ENCODE assay signal across 28 mouse cellular contexts in genomic region chr10:115921032-115921431, GRCm38 (mm10).
DNase-seq lines count a peak whose midpoint lies in the region; ATAC-seq and TF ChIP-seq lines count a peak whose summit lies in the region.
"Had no signal": no experiment of that assay in that cellular context is flagged by ENCODE, and none has a peak within 500 bp of the region (broad histone marks: within the 10 kb centered on the region; RNA-seq: fewer than 3 reads in every experiment).

No protein-coding gene starts in this region.

- no peak overlapping the region for H3K4me2 ChIP-seq in forebrain, postnatal 0 days (ENCODE audit: low read depth)
- H3K4me2 ChIP-seq in forebrain, embryonic 12.5 days, result no peak overlapping the region
- H3K4me2 ChIP-seq: embryonic facial prominence, embryonic 15.5 days; forebrain, embryonic 15.5 days; heart, embryonic 13.5 days; hindbrain, embryonic 12.5 days; limb, embryonic 15.5 days; lung, embryonic 14.5 days had no signal

- 88% methylated on average over 6 of the region's 6 CpGs for WGBS in forebrain, postnatal 0 days
- WGBS in forebrain, embryonic 12.5 days, result 92% methylated on average over 6 of the region's 6 CpGs

- peak; percentile 19 for DNase-seq in forebrain, postnatal 0 days
- DNase-seq in layer of hippocampus, adult 2 months (ENCODE audit: low spot score in 2 of 2), result no peak
- DNase-seq in layer of hippocampus, adult 9-11 months, result no peak
- peak; percentile 19 for DNase-seq in brain, embryonic 14.5 days (ENCODE audit: low read depth)
- DNase-seq in urinary bladder, postnatal 25 days (ENCODE audit: low spot score), result no peak
- DNase-seq: adrenal gland, postnatal 36 days; B cell, adult 2 months; gastrocnemius, postnatal 25 days; heart, adult 2 months; heart, postnatal 14 days; kidney, adult 9 months; kidney, postnatal 36 days; left cerebral cortex, postnatal 4 days; lung, embryonic 14.5 days; thymus, postnatal 14 days had no signal

- H3K27ac ChIP-seq in forebrain, postnatal 0 days (ENCODE audit: low read depth, low read length), result no peak overlapping the region
- H3K27ac ChIP-seq in forebrain, embryonic 12.5 days, result no peak overlapping the region
- H3K27ac ChIP-seq in layer of hippocampus, adult 2 months, result no peak overlapping the region
- no peak overlapping the region for H3K27ac ChIP-seq in cortical plate, adult 2 months (ENCODE audit: insufficient read depth, low read length)
- H3K27ac ChIP-seq: embryonic facial prominence, embryonic 15.5 days; forebrain, embryonic 15.5 days; heart, adult 2 months; heart, embryonic 13.5 days; hindbrain, embryonic 12.5 days; limb, embryonic 15.5 days; liver, embryonic 14.5 days; macrophage had no signal

- H3K4me1 ChIP-seq in forebrain, postnatal 0 days (ENCODE audit: insufficient read depth), result no peaks in the 10 kb centered on the region
- no peaks in the 10 kb centered on the region for H3K4me1 ChIP-seq in forebrain, embryonic 12.5 days
- H3K4me1 ChIP-seq in cortical plate, adult 2 months (ENCODE audit: control insufficient read depth, insufficient read depth, low read length), result no peaks in the 10 kb centered on the region
- H3K4me1 ChIP-seq: forebrain, embryonic 15.5 days; heart, embryonic 13.5 days; hindbrain, embryonic 12.5 days had no signal

- H3K4me3 ChIP-seq in forebrain, postnatal 0 days (ENCODE audit: low read depth, low read length), result no peak overlapping the region
- no peak overlapping the region for H3K4me3 ChIP-seq in forebrain, embryonic 12.5 days (replicated peaks)
- H3K4me3 ChIP-seq in layer of hippocampus, adult 2 months, result no peak overlapping the region
- H3K4me3 ChIP-seq in cortical plate, adult 2 months (ENCODE audit: insufficient read depth, low read length), result no peak overlapping the region
- H3K4me3 ChIP-seq: embryonic facial prominence, embryonic 15.5 days; forebrain, embryonic 15.5 days; heart, adult 2 months; heart, embryonic 13.5 days; hindbrain, embryonic 12.5 days; limb, embryonic 15.5 days had no signal

- H3K9me3 ChIP-seq in forebrain, postnatal 0 days (ENCODE audit: low read length), result no peaks in the 10 kb centered on the region
- no peaks in the 10 kb centered on the region for H3K9me3 ChIP-seq in forebrain, embryonic 12.5 days
- H3K9me3 ChIP-seq: embryonic facial prominence, embryonic 15.5 days; forebrain, embryonic 15.5 days; heart, embryonic 13.5 days; hindbrain, embryonic 12.5 days; limb, embryonic 15.5 days had no signal

- TF ChIP-seq CTCF in forebrain, postnatal 0 days (IDR thresholded peaks at IDR 0.05; ENCODE audit: low read depth), result peak; percentile 62
- TF ChIP-seq CTCF in layer of hippocampus, adult 2 months (conservative IDR thresholded peaks at IDR 0.05), result peak; percentile 62
- no peak for TF ChIP-seq CTCF in brain, embryonic 14.5 days (IDR thresholded peaks at IDR 0.05; ENCODE audit: borderline replicate concordance, extremely low read depth, insufficient read depth, insufficient read length)
- 0 out of 2 replicates have a peak, but pooled peaks have one; percentile 0 for TF ChIP-seq CTCF in cortical plate, adult 2 months (IDR thresholded peaks at IDR 0.05; ENCODE audit: extremely low read depth, insufficient read depth, low read length)

- no peak overlapping the region for H3K9ac ChIP-seq in forebrain, postnatal 0 days
- H3K9ac ChIP-seq in forebrain, embryonic 12.5 days, result no peak overlapping the region
- H3K9ac ChIP-seq: embryonic facial prominence, embryonic 15.5 days; forebrain, embryonic 15.5 days; heart, embryonic 13.5 days; hindbrain, embryonic 12.5 days; limb, embryonic 15.5 days; liver, embryonic 14.5 days; lung, embryonic 14.5 days had no signal

- no peak; the same call in 1 of the 2 replicates for ATAC-seq in forebrain, postnatal 0 days
- no peak for ATAC-seq in forebrain, embryonic 12.5 days (ENCODE audit: low FRiP score)
- ATAC-seq: forebrain, embryonic 15.5 days; inflammation-experienced regulatory T-cells, adult 6 months; Patski had no signal

- H3K36me3 ChIP-seq in forebrain, postnatal 0 days (ENCODE audit: insufficient read depth), result no peaks in the 10 kb centered on the region
- H3K36me3 ChIP-seq in forebrain, embryonic 12.5 days (replicated peaks), result no peaks in the 10 kb centered on the region
- H3K36me3 ChIP-seq: embryonic facial prominence, embryonic 15.5 days; forebrain, embryonic 15.5 days; G1E; heart, embryonic 13.5 days; hindbrain, embryonic 12.5 days; limb, embryonic 15.5 days had no signal

- TF ChIP-seq POLR2A in brain, embryonic 14.5 days (IDR thresholded peaks at IDR 0.05; ENCODE audit: borderline replicate concordance, extremely low read depth, insufficient read depth, insufficient read length, poor library complexity, severe bottlenecking), result no peak
- no peak for TF ChIP-seq POLR2A in cortical plate, adult 2 months (IDR thresholded peaks at IDR 0.05; ENCODE audit: extremely low read depth, insufficient read depth, low read length)

- no peaks in the 10 kb centered on the region for H3K27me3 ChIP-seq in forebrain, postnatal 0 days (ENCODE audit: insufficient read depth, low read length)
- H3K27me3 ChIP-seq in forebrain, embryonic 12.5 days, result no peaks in the 10 kb centered on the region
- H3K27me3 ChIP-seq: CH12.LX; embryonic facial prominence, embryonic 15.5 days; forebrain, embryonic 15.5 days; heart, embryonic 13.5 days; hindbrain, embryonic 12.5 days; limb, embryonic 15.5 days; Patski had no signal

Comparison
In these comparisons a context has a peak if more than half of its experiments do, and no peak if none do; other contexts are left out.
1. DNase-seq: peak in forebrain, postnatal 0 days (single experiment) and brain, embryonic 14.5 days (single experiment); none in layer of hippocampus, adult 2 months (0 of 2), layer of hippocampus, adult 9-11 months (single experiment) and urinary bladder, postnatal 25 days (single experiment).